Mouse (Mus musculus) cortical plate, adult 2 months (tissue): Measurements from ENCODE around the gene Rundc3a. TPM values are rescaled to one million over a fixed set of nuclear protein-coding genes. Genes with fewer than 3 reads are reported as not detected.
"Not testable (repeated sequence)": the region's sequence is repeated elsewhere in the genome, so short reads cannot be mapped to it uniquely, and the experiment has no call there.

Experiments used
- H3K27ac ChIP-seq: fragments of 200-500 bp; 2 replicates; pipeline ENCODE4 v1.5.1; 2012; ENCODE audit warnings: low read length, control low read depth, inconsistent platforms; ENCODE audit not compliant: insufficient read depth
- H3K4me1 ChIP-seq: fragments of 200-500 bp; 2 replicates; pipeline ENCODE4 v1.6.1; 2011; ENCODE audit warnings: low read length; ENCODE audit not compliant: control insufficient read depth, insufficient read depth
- H3K4me3 ChIP-seq: fragments of 200-500 bp; 2 replicates; pipeline ENCODE4 v1.5.1; 2011; ENCODE audit warnings: mild to moderate bottlenecking, low read length, control low read depth; ENCODE audit not compliant: insufficient read depth
- CTCF ChIP-seq: fragments of 200-500 bp; IDR thresholded peaks from 2 replicates; pipeline ENCODE4 v1.5.1; 2011; ENCODE audit warnings: mild to moderate bottlenecking, control low read depth, low read length; ENCODE audit not compliant: insufficient read depth; ENCODE audit errors: extremely low read depth
- POLR2A ChIP-seq: fragments of 200-500 bp; IDR thresholded peaks from 2 replicates; pipeline ENCODE4 v1.6.1; 2011; ENCODE audit warnings: mild to moderate bottlenecking, low read length, control low read depth; ENCODE audit not compliant: insufficient read depth; ENCODE audit errors: extremely low read depth
- polyA plus RNA-seq: library from polyadenylated mRNA; depleted of rRNA; stranded (reverse); fragments of >200 nt; gene quantifications from 2 replicates; pipeline ENCODE4 v1.2.3, GENCODE M21; 2012

The Rundc3a gene
- polyA plus RNA-seq, 1 experiment, result 511 TPM

- Histone ChIP-seq H3K27ac (no peak overlapping the region), H3K4me3 (no peak overlapping the region), H3K4me1 (peaks cover 2% of the 10 kb centered on the region)
- TF ChIP-seq POLR2A, result no peak
- no peak for TF ChIP-seq CTCF
These were observed 7.1 kb upstream of the Rundc3a start for GRCm38 (mm10) chr11:102386121-102386520.

GRCm38 (mm10) chr11:102389436-102389835, 3.8 kb upstream of the Rundc3a start:
- H3K4me1 ChIP-seq, H3K27ac ChIP-seq, H3K4me3 ChIP-seq: not testable (repeated sequence)

- TF ChIP-seq CTCF, result no peak
- no peak for TF ChIP-seq POLR2A
- no peaks in the 10 kb centered on the region; the same call in 1 of the 2 replicates for H3K4me1 ChIP-seq
- H3K27ac ChIP-seq, result peak overlapping the region; percentile 49; the same call in 1 of the 2 replicates
- H3K4me3 ChIP-seq, result peak overlapping the region; percentile 94
These were observed 564 bp upstream of the Rundc3a start for GRCm38 (mm10) chr11:102392441-102393237.

- peak overlapping the region; percentile 94 for H3K27ac ChIP-seq
- peak overlapping the region; percentile 94 for H3K4me3 ChIP-seq
- TF ChIP-seq CTCF (no peak), POLR2A (peak; percentile 33; the same call in 1 of the 2 replicates)
- H3K4me1 ChIP-seq, result peaks cover 5% of the 10 kb centered on the region
These were observed 667 bp downstream of the Rundc3a start for GRCm38 (mm10) chr11:102393719-102394420.

- Histone ChIP-seq H3K27ac (no peak overlapping the region), H3K4me1 (peaks cover 5% of the 10 kb centered on the region), H3K4me3 (peak overlapping the region; percentile 94)
- TF ChIP-seq POLR2A, result no peak
- TF ChIP-seq CTCF, result no peak
These were observed 1.4 kb downstream of the Rundc3a start for GRCm38 (mm10) chr11:102394421-102395124.

- Histone ChIP-seq H3K4me1 (peaks cover 5% of the 10 kb centered on the region), H3K27ac (no peak overlapping the region), H3K4me3 (peak overlapping the region; percentile 94)
- TF ChIP-seq POLR2A, result no peak
- TF ChIP-seq CTCF, result no peak
These were observed 2.0 kb downstream of the Rundc3a start for GRCm38 (mm10) chr11:102395250-102395649.

- no peak for TF ChIP-seq POLR2A
- Histone ChIP-seq H3K4me3 (peak overlapping the region; percentile 94), H3K27ac (peak overlapping the region; percentile 6; the same call in 1 of the 2 replicates), H3K4me1 (peaks cover 6% of the 10 kb centered on the region)
These were observed 3.1 kb downstream of the Rundc3a start for GRCm38 (mm10) chr11:102396263-102396662.

GRCm38 (mm10) chr11:102396671-102397141, 3.5 kb downstream of the Rundc3a start:
- H3K4me1 ChIP-seq, result peaks cover 6% of the 10 kb centered on the region
- peak overlapping the region; percentile 6 for H3K27ac ChIP-seq
- H3K4me3 ChIP-seq, result peak overlapping the region; percentile 94
- TF ChIP-seq POLR2A (peak; percentile 32; the same call in 1 of the 2 replicates), CTCF (no peak)

- H3K4me1 ChIP-seq, result peaks cover 6% of the 10 kb centered on the region
- no peak for TF ChIP-seq CTCF
- 0 out of 2 replicates have a peak, but pooled peaks have one; percentile 36 for TF ChIP-seq POLR2A
- no peak overlapping the region for H3K27ac ChIP-seq
- no peak overlapping the region for H3K4me3 ChIP-seq
These were observed 5.0 kb downstream of the Rundc3a start for GRCm38 (mm10) chr11:102398007-102398825.
